Mouse (Mus musculus) right cerebral cortex, postnatal 25 days (tissue): ENCODE measurements around the gene Atp6v1b1.

ENCODE experiments used
- DNase-seq: peaks from one replicate; pipeline ENCODE4 v3.0.0; 2022

Gene Atp6v1b1

GRCm38 (mm10) chr6:83742761-83743160, at the start of gene Atp6v1b1:
Gene Atp6v1b1 (plus strand): TSS chr6:83742990.
- no peak for DNase-seq

GRCm38 (mm10) chr6:83693835-83694234, 49.0 kb upstream of the Atp6v1b1 start:
- DNase-seq: no peak

- DNase-seq: no peak
These were observed 47.1 kb upstream of the Atp6v1b1 start for GRCm38 (mm10) chr6:83695731-83696130.

- DNase-seq: no peak
These were observed 46.1 kb upstream of the Atp6v1b1 start for GRCm38 (mm10) chr6:83696684-83697083.

GRCm38 (mm10) chr6:83697932-83698331, 44.9 kb upstream of the Atp6v1b1 start:
- DNase-seq: no peak

- DNase-seq: no peak
These were observed 42.8 kb upstream of the Atp6v1b1 start for GRCm38 (mm10) chr6:83699971-83700370.

- no peak for DNase-seq
These were observed 41.8 kb upstream of the Atp6v1b1 start for GRCm38 (mm10) chr6:83701001-83701400.

GRCm38 (mm10) chr6:83702146-83702999, 40.4 kb upstream of the Atp6v1b1 start:
- DNase-seq: no peak

- DNase-seq: no peak
These were observed 39.6 kb upstream of the Atp6v1b1 start for GRCm38 (mm10) chr6:83703000-83703721.

GRCm38 (mm10) chr6:83703722-83704078, 39.1 kb upstream of the Atp6v1b1 start:
- no peak for DNase-seq

- DNase-seq: no peak
These were observed 38.5 kb upstream of the Atp6v1b1 start for GRCm38 (mm10) chr6:83704294-83704693.

- DNase-seq: no peak
These were observed 38.1 kb upstream of the Atp6v1b1 start for GRCm38 (mm10) chr6:83704701-83705100.

GRCm38 (mm10) chr6:83707738-83708510, 34.9 kb upstream of the Atp6v1b1 start:
- no peak for DNase-seq

GRCm38 (mm10) chr6:83710361-83711066, 32.3 kb upstream of the Atp6v1b1 start:
- DNase-seq: no peak

- no peak for DNase-seq
These were observed 31.6 kb upstream of the Atp6v1b1 start, which contains the start of gene Vax2 for GRCm38 (mm10) chr6:83711067-83711675. Gene Vax2 (plus strand): TSS chr6:83711264.

GRCm38 (mm10) chr6:83711725-83712475, 30.9 kb upstream of the Atp6v1b1 start:
- DNase-seq: no peak

GRCm38 (mm10) chr6:83713271-83714136, 29.3 kb upstream of the Atp6v1b1 start:
- no peak for DNase-seq

- DNase-seq: no peak
These were observed 28.3 kb upstream of the Atp6v1b1 start for GRCm38 (mm10) chr6:83714221-83715123.
